Mouse (Mus musculus): ENCODE results near the gene Tmem151b.

GRCm38 (mm10) chr17:45515204-45515726, 34.2 kb downstream of the Tmem151b start:
- no peak for TF ChIP-seq CTCF (IDR thresholded peaks at IDR 0.05)
- TF ChIP-seq EP300 (IDR thresholded peaks at IDR 0.05) = no peak
